Mouse (Mus musculus) heart, embryonic 14.5 days (tissue): ENCODE results near the gene Cdh15. TPM values are rescaled to one million over a fixed set of nuclear protein-coding genes. Genes with fewer than 3 reads are reported as not detected.

Source experiments
- polyA plus RNA-seq: library from polyadenylated mRNA; unstranded; fragments of >200 nt; fragmentation: Nextera tagmentation; extraction: Ambion mirVana; gene quantifications from 2 replicates; pipeline ENCODE4 v1.2.1, GENCODE M21; 2014

Gene Cdh15
- polyA plus RNA-seq, 1 experiment from 2014 or later = 0.19 TPM

Other genes starting within 250 kb of the Cdh15 start
- 10.3 and 11.2 TPM in 2 replicates for gene Galns, start 236.5 kb upstream of the Cdh15 start, polyA plus RNA-seq
- 78.2 and 84.8 TPM in 2 replicates for gene Trappc2l, start 236.3 kb upstream of the Cdh15 start, polyA plus RNA-seq
- not detected in 2 replicates for gene Pabpn1l, start 225.2 kb upstream of the Cdh15 start, polyA plus RNA-seq
- gene Cbfa2t3, start 148.9 kb upstream of the Cdh15 start, polyA plus RNA-seq = 4.2 and 6.2 TPM in 2 replicates
- 15.1 and 15.4 TPM in 2 replicates for gene Acsf3, start 72.5 kb upstream of the Cdh15 start, polyA plus RNA-seq
- 63.3 and 68.2 TPM in 2 replicates for gene Ankrd11, start 194.3 kb downstream of the Cdh15 start, polyA plus RNA-seq
- gene Spg7, start 215.0 kb downstream of the Cdh15 start, polyA plus RNA-seq = 64.5 and 64.7 TPM in 2 replicates